Mouse (Mus musculus): Measurements from ENCODE around the gene Itpkb. TPM values are rescaled to one million over a fixed set of nuclear protein-coding genes. Genes with fewer than 3 reads are reported as not detected.

The Itpkb gene
- total and polyA plus RNA-seq, 3 experiments: 3.4 to 9.2 TPM; not detected in 1

DNA sequence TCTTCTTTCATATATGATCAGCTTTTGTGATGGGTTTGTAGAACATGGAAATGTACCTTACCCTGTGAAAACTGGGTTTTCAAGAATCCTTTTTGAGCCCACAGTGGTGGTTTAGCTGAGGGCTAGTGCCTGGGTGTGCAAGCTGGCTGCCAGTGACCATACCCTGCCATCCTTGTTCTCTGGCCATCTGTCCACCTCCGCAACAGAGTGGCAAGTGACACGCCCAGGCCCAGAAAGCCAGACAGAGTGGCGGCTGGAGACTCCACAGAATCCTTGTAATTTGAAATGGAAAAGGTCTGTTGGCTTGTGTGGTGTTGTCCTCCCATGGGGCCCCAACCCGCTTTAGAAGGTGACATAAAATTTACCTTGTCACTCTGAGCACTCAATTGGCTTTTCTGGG lies 31.9 kb downstream of the Itpkb start:
- no peak for DNase-seq (ENCODE audit: low read depth, low spot score)
- no peak overlapping the region for H3K27ac ChIP-seq (ENCODE audit: control insufficient read depth, low read depth, low read length)
- H3K4me3 ChIP-seq (ENCODE audit: control insufficient read depth in 1 of 2, insufficient read depth in 1 of 2, low read depth in 2 of 2, low read length in 2 of 2): no peak overlapping the region
- no peaks in the 10 kb centered on the region for H3K9me3 ChIP-seq (replicated peaks; ENCODE audit: insufficient read depth, low read length)
- H3K9ac ChIP-seq (ENCODE audit: control insufficient read depth, low read depth, low read length, poor library complexity, severe bottlenecking): no peak overlapping the region
- TF ChIP-seq MAFK (IDR thresholded peaks at IDR 0.05; ENCODE audit: borderline replicate concordance, low read depth, low read length) (no peak), MEF2A (IDR thresholded peaks at IDR 0.05; ENCODE audit: extremely low read depth, insufficient replicate concordance, low read depth, low read length, poor library complexity, severe bottlenecking) (no peak), MAZ (IDR thresholded peaks at IDR 0.05; ENCODE audit: low read depth, low read length) (no peak), NELFE (IDR thresholded peaks at IDR 0.05; ENCODE audit: low read depth, low read length) (no peak), MYB (IDR thresholded peaks at IDR 0.05; ENCODE audit: low read depth, low read length) (no peak), SMC3 (IDR thresholded peaks at IDR 0.05; ENCODE audit: low read depth, low read length) (no peak), MAX (IDR thresholded peaks at IDR 0.05; ENCODE audit: low read length) (no peak)
- peaks cover 0 to 4% of the 10 kb centered on the region in 2 experiments; a peak in 1 of 4 replicates for H3K4me1 ChIP-seq (ENCODE audit: control insufficient read depth in 1 of 2, insufficient read depth in 2 of 2, low read length in 2 of 2)
- 0 out of 2 replicates have a peak, but pooled peaks cover 2% of the 10 kb centered on the region for H3K79me2 ChIP-seq (ENCODE audit: control insufficient read depth, insufficient read depth, low read length, poor library complexity)
- no peaks in the 10 kb centered on the region for H3K27me3 ChIP-seq (ENCODE audit: control insufficient read depth in 1 of 2, insufficient read depth in 2 of 2, low read length in 2 of 2)
- H3K36me3 ChIP-seq (ENCODE audit: control insufficient read depth in 1 of 2, insufficient read depth in 2 of 2, low read length in 2 of 2): peaks cover 0 to 8% of the 10 kb centered on the region in 2 experiments; a peak in 1 of 4 replicates

DNA sequence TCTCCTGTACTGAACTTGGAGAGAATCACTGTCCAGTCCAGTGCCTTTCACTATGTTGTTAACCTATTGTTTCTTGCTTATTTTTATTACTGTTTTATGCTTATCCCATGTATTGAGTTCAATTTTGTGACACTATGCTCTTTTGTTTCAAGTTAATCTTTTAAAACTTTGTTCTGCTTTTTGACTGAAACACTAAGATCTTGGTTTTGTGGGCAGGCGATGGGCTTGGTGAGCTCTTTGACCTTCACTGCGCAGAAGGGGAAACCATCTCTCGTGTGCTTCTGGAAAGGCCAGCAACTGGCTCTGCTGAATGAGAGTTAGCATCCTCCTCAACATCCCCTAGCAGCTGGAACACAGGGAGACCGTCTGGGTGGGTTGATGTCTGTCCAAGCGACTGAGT lies 32.6 kb downstream of the Itpkb start:
- DNase-seq (ENCODE audit: low read depth, low spot score): no peak
- H3K27ac ChIP-seq (ENCODE audit: control insufficient read depth, low read depth, low read length): no peak overlapping the region
- peaks cover 0 to 4% of the 10 kb centered on the region in 2 experiments; a peak in 1 of 4 replicates for H3K4me1 ChIP-seq (ENCODE audit: control insufficient read depth in 1 of 2, insufficient read depth in 2 of 2, low read length in 2 of 2)
- H3K36me3 ChIP-seq (ENCODE audit: control insufficient read depth in 1 of 2, insufficient read depth in 2 of 2, low read length in 2 of 2): peaks cover 0 to 8% of the 10 kb centered on the region in 2 experiments; a peak in 1 of 4 replicates
- H3K4me3 ChIP-seq (ENCODE audit: control insufficient read depth in 1 of 2, insufficient read depth in 1 of 2, low read depth in 2 of 2, low read length in 2 of 2): no peak overlapping the region
- H3K9ac ChIP-seq (ENCODE audit: control insufficient read depth, low read depth, low read length, poor library complexity, severe bottlenecking): no peak overlapping the region
- H3K27me3 ChIP-seq (ENCODE audit: control insufficient read depth in 1 of 2, insufficient read depth in 2 of 2, low read length in 2 of 2): no peaks in the 10 kb centered on the region
- H3K79me2 ChIP-seq (ENCODE audit: control insufficient read depth, insufficient read depth, low read length, poor library complexity): 0 out of 2 replicates have a peak, but pooled peaks cover 2% of the 10 kb centered on the region
- H3K9me3 ChIP-seq (replicated peaks; ENCODE audit: insufficient read depth, low read length): no peaks in the 10 kb centered on the region
- no peak for TF ChIP-seq CHD2 (IDR thresholded peaks at IDR 0.05; ENCODE audit: low read length)
- TF ChIP-seq SIN3A (IDR thresholded peaks at IDR 0.05; ENCODE audit: low read length): no peak
- no peak for TF ChIP-seq JUND (IDR thresholded peaks at IDR 0.05; ENCODE audit: low read depth, low read length)
- no peak for TF ChIP-seq POLR2A (IDR thresholded peaks at IDR 0.05; ENCODE audit: control insufficient read depth in 1 of 2, insufficient read depth in 1 of 2, low read depth in 1 of 2, low read length in 2 of 2, poor library complexity in 1 of 2)
- TF ChIP-seq MAFK (IDR thresholded peaks at IDR 0.05; ENCODE audit: borderline replicate concordance, low read depth, low read length): no peak
- no peak for TF ChIP-seq NRF1 (IDR thresholded peaks at IDR 0.05; ENCODE audit: insufficient read depth, low read depth, low read length, poor library complexity, severe bottlenecking)
- TF ChIP-seq ZC3H11A (IDR thresholded peaks at IDR 0.05; ENCODE audit: low read depth, low read length): no peak
- no peak for TF ChIP-seq MEF2A (IDR thresholded peaks at IDR 0.05; ENCODE audit: extremely low read depth, insufficient replicate concordance, low read depth, low read length, poor library complexity, severe bottlenecking)
- TF ChIP-seq BHLHE40 (IDR thresholded peaks at IDR 0.05; ENCODE audit: borderline replicate concordance, low read depth, low read length): no peak
- no peak for TF ChIP-seq CTCF (IDR thresholded peaks at IDR 0.05 in 2 of 3, conservative IDR thresholded peaks at IDR 0.05 in 1 of 3; ENCODE audit: control insufficient read depth in 1 of 3, insufficient read depth in 1 of 3, low read depth in 2 of 3, low read length in 3 of 3, poor library complexity in 1 of 3, severe bottlenecking in 1 of 3)
- TF ChIP-seq POLR2AphosphoS2 (IDR thresholded peaks at IDR 0.05; ENCODE audit: low read length): no peak
- no peak for TF ChIP-seq TAL1 (IDR thresholded peaks at IDR 0.05; ENCODE audit: low read length)
- TF ChIP-seq MAZ (IDR thresholded peaks at IDR 0.05; ENCODE audit: low read depth, low read length): no peak
- no peak for TF ChIP-seq POLR2AphosphoS5 (IDR thresholded peaks at IDR 0.05; ENCODE audit: borderline replicate concordance, low read depth, low read length)

Data from MEL (cell line).